Mouse (Mus musculus) intestine, embryonic 16.5 days (tissue): ENCODE measurements around the gene Glipr1l3. TPM values are rescaled to one million over a fixed set of nuclear protein-coding genes. Genes with fewer than 3 reads are reported as not detected.
"Not testable (repeated sequence)": the region's sequence is repeated elsewhere in the genome, so short reads cannot be mapped to it uniquely, and the experiment has no call there.

Experiments
- ATAC-seq: fragments of 200-750 bp; cut with Nextera tagmentation; 2 replicates; pipeline ENCODE4 v1.8.0; 2017; ENCODE audit warnings: moderate TSS enrichment, moderate library complexity
- H3K27ac ChIP-seq: fragments of 300-500 bp; sonication (generic); 2 replicates; pipeline ENCODE4 v1.5.1; 2014; ENCODE audit warnings: mild to moderate bottlenecking, low read length
- H3K27me3 ChIP-seq: fragments of 300-500 bp; sonication (generic); replicated peaks from 2 replicates; pipeline ENCODE4 v1.6.1; 2014; ENCODE audit warnings: low read length, control low read depth, mixed read lengths; ENCODE audit not compliant: control insufficient read depth, insufficient read depth
- H3K36me3 ChIP-seq: fragments of 300-500 bp; sonication (generic); 2 replicates; pipeline ENCODE4 v1.6.1; 2014; ENCODE audit warnings: low read length, control low read depth; ENCODE audit not compliant: control insufficient read depth, insufficient read depth
- H3K4me1 ChIP-seq: fragments of 300-500 bp; sonication (generic); 2 replicates; pipeline ENCODE4 v1.6.1; 2014; ENCODE audit warnings: low read length, control low read depth, mixed read lengths; ENCODE audit not compliant: control insufficient read depth, insufficient read depth
- H3K4me2 ChIP-seq: fragments of 300-500 bp; sonication (generic); 2 replicates; pipeline ENCODE4 v1.6.1; 2014; ENCODE audit warnings: low read depth, low read length, control low read depth
- H3K4me3 ChIP-seq: fragments of 300-500 bp; sonication (generic); 2 replicates; pipeline ENCODE4 v1.5.1; 2014; ENCODE audit warnings: mild to moderate bottlenecking, low read length
- H3K9ac ChIP-seq: fragments of 300-500 bp; sonication (generic); 2 replicates; pipeline ENCODE4 v1.6.1; 2014; ENCODE audit warnings: low read depth, low read length
- H3K9me3 ChIP-seq: fragments of 300-500 bp; sonication (generic); 2 replicates; pipeline ENCODE4 v1.6.1; 2016; ENCODE audit warnings: low read length, control low read depth; ENCODE audit not compliant: control insufficient read depth
- WGBS: fragments of 180-500 bp; shearing (Covaris S2); extraction: QIAGEN DNeasy Blood & Tissue Kit; methylation state at CpG from one replicate; pipeline ENCODE4 v1.1.7; 2014; 5-methylcytosine and 5-hydroxymethylcytosine counted together
- polyA plus RNA-seq: library from polyadenylated mRNA; unstranded; fragments of >200 nt; fragmentation: Nextera tagmentation; extraction: Ambion mirVana; gene quantifications from 2 replicates; pipeline ENCODE4 v1.2.1, GENCODE M21; 2015

The Glipr1l3 gene
- polyA plus RNA-seq, 1 experiment from 2014 or later, result not detected

DNA sequence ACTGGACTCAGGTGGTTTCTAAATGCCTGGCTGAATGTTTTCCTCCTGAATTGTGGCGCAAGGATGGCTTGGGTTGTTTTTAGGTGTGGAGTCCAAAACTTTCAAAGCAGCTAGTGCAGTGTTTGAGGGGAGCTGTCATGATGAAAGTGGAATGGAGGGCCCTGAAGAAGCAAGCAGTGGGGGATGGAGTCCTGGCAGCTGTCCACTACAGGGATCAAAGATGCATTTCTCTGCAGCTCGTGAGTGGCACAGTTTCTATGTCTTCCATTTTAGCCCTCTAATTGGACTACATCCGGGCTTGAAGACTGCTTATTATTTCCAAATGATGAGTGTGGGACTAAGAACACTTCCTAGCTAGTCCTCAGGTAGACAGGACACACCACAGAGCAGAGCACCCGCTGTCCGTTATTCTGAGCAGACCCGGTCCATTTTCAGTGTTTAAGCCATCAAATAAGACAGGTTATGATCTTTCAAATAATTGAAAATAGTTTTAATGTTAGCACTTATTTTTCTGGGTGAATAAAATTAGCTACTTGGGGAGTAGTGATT, 32.4 kb downstream of the Glipr1l3 start:
- H3K4me1 ChIP-seq, ATAC-seq, H3K27me3 ChIP-seq, H3K36me3 ChIP-seq, H3K9me3 ChIP-seq, H3K4me2 ChIP-seq, H3K4me3 ChIP-seq, H3K9ac ChIP-seq, H3K27ac ChIP-seq: not testable (repeated sequence)
- 76% methylated on average over 6 of the region's 6 CpGs for WGBS

DNA sequence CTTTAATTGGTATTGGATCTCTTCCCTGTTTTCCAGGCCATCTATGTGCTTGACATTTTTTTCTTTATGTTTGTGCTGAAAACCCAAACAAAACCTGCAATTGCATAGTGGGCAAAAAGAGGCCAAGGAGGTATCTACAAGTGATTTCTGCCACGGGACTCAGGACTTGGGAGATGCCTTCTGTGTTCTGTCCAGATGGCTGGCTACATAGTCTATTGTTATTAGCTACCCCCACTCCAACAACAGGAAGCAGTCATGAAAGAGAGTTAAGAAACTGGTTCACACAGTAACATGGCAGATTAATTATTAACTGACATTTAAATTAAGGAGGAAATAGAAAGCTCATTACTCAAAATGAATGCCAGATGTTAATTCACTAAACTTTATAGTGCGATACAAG, 35.0 kb downstream of the Glipr1l3 start:
- WGBS, result 55% methylated on average over 2 of the region's 2 CpGs
- H3K36me3 ChIP-seq, H3K9ac ChIP-seq, H3K9me3 ChIP-seq, H3K4me1 ChIP-seq, H3K27ac ChIP-seq, H3K4me2 ChIP-seq, H3K4me3 ChIP-seq, ATAC-seq, H3K27me3 ChIP-seq: not testable (repeated sequence)

DNA sequence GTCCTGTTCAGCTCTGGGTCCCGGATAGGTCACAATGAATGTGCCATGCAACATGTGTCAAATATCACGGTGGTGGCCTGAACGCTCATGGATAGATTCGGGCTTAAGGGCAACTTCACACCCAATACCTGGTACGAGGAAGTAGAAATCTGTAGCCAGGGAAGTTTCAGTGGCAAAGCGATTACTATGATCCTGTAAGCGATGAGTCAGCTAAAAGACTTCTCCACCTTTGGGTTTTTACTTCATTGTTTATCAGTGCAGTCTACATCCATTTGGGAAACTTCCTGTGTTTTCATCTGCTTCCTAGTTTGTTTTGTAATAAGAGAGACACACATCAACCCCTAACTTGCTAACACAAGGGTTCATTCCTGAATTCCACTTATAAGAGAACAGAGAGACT, 49.7 kb downstream of the Glipr1l3 start:
- no peaks in the 10 kb centered on the region for H3K4me1 ChIP-seq
- H3K27ac ChIP-seq, result no peak overlapping the region
- WGBS, result 89% methylated on average over 7 of the region's 7 CpGs
- ATAC-seq, result no peak
- H3K4me2 ChIP-seq, result no peak overlapping the region
- H3K4me3 ChIP-seq, result no peak overlapping the region
- H3K9me3 ChIP-seq, result no peaks in the 10 kb centered on the region
- no peaks in the 10 kb centered on the region for H3K27me3 ChIP-seq
- H3K9ac ChIP-seq, result no peak overlapping the region
- H3K36me3 ChIP-seq, result no peaks in the 10 kb centered on the region

DNA sequence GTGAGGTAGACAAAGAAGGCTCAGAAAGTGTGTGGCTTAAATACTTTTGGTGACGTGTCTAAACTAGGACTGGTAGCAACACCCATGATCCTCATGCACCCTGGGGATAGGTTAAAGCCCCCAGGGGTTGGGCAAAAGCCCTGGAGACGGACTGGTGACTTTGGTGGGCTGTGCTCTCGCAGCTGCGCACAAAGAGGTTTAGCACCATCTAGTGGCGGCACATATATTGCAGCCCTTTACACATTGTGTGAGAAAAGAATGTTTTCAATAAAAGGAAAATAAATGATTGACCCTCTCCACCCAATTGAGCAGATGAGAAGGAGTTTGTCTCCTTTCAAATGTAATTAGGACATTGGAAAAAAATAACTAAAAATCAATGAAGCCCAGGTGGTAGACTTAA, 54.3 kb downstream of the Glipr1l3 start:
- not testable (repeated sequence) for H3K4me1 ChIP-seq, H3K9ac ChIP-seq, H3K4me2 ChIP-seq, H3K27me3 ChIP-seq, ATAC-seq, H3K27ac ChIP-seq, H3K9me3 ChIP-seq, H3K4me3 ChIP-seq, H3K36me3 ChIP-seq
- WGBS, result 7% methylated on average over 5 of the region's 5 CpGs

Other genes with a start within 250 kb of the Glipr1l3 start
- gene Krr1, start 187.7 kb downstream of the Glipr1l3 start, polyA plus RNA-seq, result 32.3 and 35.7 TPM in 2 replicates
- gene Glipr1, start 157.7 kb downstream of the Glipr1l3 start, polyA plus RNA-seq, result 13.5 and 14.6 TPM in 2 replicates
- not detected in 2 replicates for gene Glipr1l1, start 100.1 kb downstream of the Glipr1l3 start, polyA plus RNA-seq
- not detected in 2 replicates for gene Glipr1l2, start 77.0 kb downstream of the Glipr1l3 start, polyA plus RNA-seq
- 0.09 and 0.11 TPM in 2 replicates for gene Caps2, start 3.3 kb upstream of the Glipr1l3 start, polyA plus RNA-seq
- 0.28 and 0.80 TPM in 2 replicates for gene Kcnc2, start 110.8 kb upstream of the Glipr1l3 start, polyA plus RNA-seq